Mouse (Mus musculus) limb, embryonic 11.5 days (tissue): ENCODE results near the gene Itpr3. TPM values are rescaled to one million over a fixed set of nuclear protein-coding genes. Genes with fewer than 3 reads are reported as not detected.
A peak's percentile ranks its signal among the peaks of the same experiment; 100 is the strongest.

Experiments
- ATAC-seq: fragments of 200-750 bp; cut with Nextera tagmentation; 2 replicates; pipeline ENCODE4 v1.8.0; 2017; ENCODE audit warnings: low read depth; ENCODE audit not compliant: insufficient number of reproducible peaks, low FRiP score, low TSS enrichment
- DNase-seq: peaks from one replicate; pipeline ENCODE4 v3.0.0-alpha.2; 2015; ENCODE audit warnings: low spot score
- H3K27ac ChIP-seq: fragments of 300-500 bp; sonication (generic); replicated peaks from 2 replicates; pipeline ENCODE4 v1.5.1; 2014; ENCODE audit warnings: low read depth, mild to moderate bottlenecking, low read length
- H3K27me3 ChIP-seq: fragments of 300-500 bp; sonication (generic); 2 replicates; pipeline ENCODE4 v1.6.1; 2014; ENCODE audit warnings: mild to moderate bottlenecking, low read length, mixed read lengths; ENCODE audit not compliant: control insufficient read depth, insufficient read depth
- H3K36me3 ChIP-seq: fragments of 300-500 bp; sonication (generic); 2 replicates; pipeline ENCODE4 v1.6.1; 2014; ENCODE audit warnings: mild to moderate bottlenecking, low read length, moderate library complexity, mixed read lengths; ENCODE audit not compliant: control insufficient read depth, insufficient read depth
- H3K4me1 ChIP-seq: fragments of 300-500 bp; sonication (generic); 2 replicates; pipeline ENCODE4 v1.6.1; 2014; ENCODE audit warnings: low read length, mixed read lengths; ENCODE audit not compliant: control insufficient read depth, insufficient read depth
- H3K4me2 ChIP-seq: fragments of 300-500 bp; sonication (generic); 2 replicates; pipeline ENCODE4 v1.6.1; 2014; ENCODE audit warnings: low read depth, mild to moderate bottlenecking, moderate library complexity; ENCODE audit not compliant: severe bottlenecking
- H3K4me3 ChIP-seq: fragments of 300-500 bp; sonication (generic); 2 replicates; pipeline ENCODE4 v1.5.1; 2014; ENCODE audit warnings: low read depth, low read length
- H3K9ac ChIP-seq: fragments of 300-500 bp; sonication (generic); 2 replicates; pipeline ENCODE4 v1.6.1; 2014; ENCODE audit warnings: mild to moderate bottlenecking, low read length
- H3K9me3 ChIP-seq: fragments of 300-500 bp; sonication (generic); 2 replicates; pipeline ENCODE4 v1.6.1; 2016; ENCODE audit warnings: low read length; ENCODE audit not compliant: control insufficient read depth
- WGBS: fragments of 180-500 bp; shearing (Covaris S2); extraction: QIAGEN DNeasy Blood & Tissue Kit; methylation state at CpG from one replicate; pipeline ENCODE4 v1.1.7; 2014; 5-methylcytosine and 5-hydroxymethylcytosine counted together
- polyA plus RNA-seq: library from polyadenylated mRNA; unstranded; fragments of >200 nt; fragmentation: Nextera tagmentation; extraction: Ambion mirVana; gene quantifications from 2 replicates; pipeline ENCODE4 v1.2.1, GENCODE M21; 2014

Itpr3 gene
- polyA plus RNA-seq, 1 experiment from 2014 or later, result 3.0 TPM

GRCm38 (mm10) chr17:27070913-27071312 is 13.8 kb downstream of the Itpr3 start:
- 90% methylated on average over 7 of the region's 7 CpGs for WGBS
- Histone ChIP-seq H3K27me3 (no peaks in the 10 kb centered on the region), H3K4me3 (no peak overlapping the region), H3K36me3 (no peaks in the 10 kb centered on the region), H3K9me3 (no peaks in the 10 kb centered on the region), H3K4me2 (no peak overlapping the region), H3K9ac (no peak overlapping the region), H3K4me1 (no peaks in the 10 kb centered on the region), H3K27ac (no peak overlapping the region)
- ATAC-seq (no peak), DNase-seq (no peak)

DNA sequence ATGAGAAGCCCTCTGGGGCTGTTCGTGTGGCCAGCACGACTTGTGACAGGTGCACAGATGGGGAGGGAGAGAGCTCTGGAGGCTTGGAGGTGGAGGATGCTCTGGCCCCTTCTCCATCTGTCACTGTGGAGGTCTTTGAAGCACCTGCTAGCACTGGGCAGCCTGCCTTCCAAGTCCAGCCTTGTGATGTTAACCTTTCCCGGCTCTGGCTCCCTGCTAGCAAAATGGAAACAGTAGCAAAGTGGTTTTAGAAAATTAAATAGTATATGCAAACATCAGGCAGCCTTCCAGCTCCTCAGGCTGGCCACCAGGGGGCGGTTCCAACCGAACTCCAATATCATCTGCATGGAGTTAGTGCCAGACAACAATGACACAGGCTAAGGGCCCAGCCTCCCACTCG is 14.5 kb downstream of the Itpr3 start:
- no peak overlapping the region for H3K27ac ChIP-seq
- H3K4me3 ChIP-seq, result no peak overlapping the region
- H3K27me3 ChIP-seq, result no peaks in the 10 kb centered on the region
- no peaks in the 10 kb centered on the region for H3K36me3 ChIP-seq
- 50% methylated on average over 6 of the region's 6 CpGs for WGBS
- no peaks in the 10 kb centered on the region for H3K9me3 ChIP-seq
- H3K9ac ChIP-seq, result no peak overlapping the region
- no peak overlapping the region for H3K4me2 ChIP-seq
- DNase-seq (peak; percentile 67), ATAC-seq (no peak)
- H3K4me1 ChIP-seq, result no peaks in the 10 kb centered on the region

DNA sequence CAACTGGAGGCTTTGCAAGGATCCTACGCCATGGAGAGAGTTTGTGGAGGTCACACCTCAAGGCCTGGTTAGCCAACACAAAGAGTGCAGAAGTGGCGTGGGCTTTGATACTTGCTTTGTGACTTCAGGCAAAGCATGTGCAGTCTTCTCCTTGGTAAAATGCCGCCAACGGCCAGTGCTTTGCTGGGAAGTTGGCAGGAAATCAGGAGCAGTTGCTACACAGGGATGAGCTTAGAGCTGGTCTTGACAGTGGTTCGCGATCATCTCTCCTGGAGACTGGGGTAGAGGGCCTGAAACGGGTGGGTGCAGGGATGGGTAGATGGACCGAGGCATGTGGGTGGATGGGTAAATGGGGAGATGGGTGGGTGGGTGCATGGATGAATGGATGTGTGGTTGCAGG is 15.3 kb downstream of the Itpr3 start:
- no peaks in the 10 kb centered on the region for H3K4me1 ChIP-seq
- 94% methylated on average over 8 of the region's 8 CpGs for WGBS
- no peak for ATAC-seq
- no peaks in the 10 kb centered on the region for H3K36me3 ChIP-seq
- DNase-seq, result no peak
- H3K9ac ChIP-seq, result no peak overlapping the region
- no peak overlapping the region for H3K4me3 ChIP-seq
- H3K9me3 ChIP-seq, result no peaks in the 10 kb centered on the region
- H3K27ac ChIP-seq, result no peak overlapping the region
- no peak overlapping the region for H3K4me2 ChIP-seq
- H3K27me3 ChIP-seq, result no peaks in the 10 kb centered on the region

GRCm38 (mm10) chr17:27073126-27073525 is 16.0 kb downstream of the Itpr3 start:
- no peaks in the 10 kb centered on the region for H3K27me3 ChIP-seq
- no peak for ATAC-seq
- WGBS, result 84% methylated on average over 5 of the region's 5 CpGs
- no peaks in the 10 kb centered on the region for H3K9me3 ChIP-seq
- H3K4me3 ChIP-seq, result no peak overlapping the region
- H3K27ac ChIP-seq, result no peak overlapping the region
- H3K36me3 ChIP-seq, result no peaks in the 10 kb centered on the region
- no peak overlapping the region for H3K4me2 ChIP-seq
- no peak overlapping the region for H3K9ac ChIP-seq
- no peak for DNase-seq
- no peaks in the 10 kb centered on the region for H3K4me1 ChIP-seq

- no peaks in the 10 kb centered on the region for H3K9me3 ChIP-seq
- no peak overlapping the region for H3K4me3 ChIP-seq
- no peak overlapping the region for H3K9ac ChIP-seq
- H3K4me1 ChIP-seq, result no peaks in the 10 kb centered on the region
- H3K27me3 ChIP-seq, result no peaks in the 10 kb centered on the region
- no peaks in the 10 kb centered on the region for H3K36me3 ChIP-seq
- no peak overlapping the region for H3K4me2 ChIP-seq
- WGBS, result 75% methylated on average over 9 of the region's 9 CpGs
- DNase-seq (no peak), ATAC-seq (no peak)
- H3K27ac ChIP-seq, result no peak overlapping the region
Measured at GRCm38 (mm10) chr17:27073778-27074177, 16.7 kb downstream of the Itpr3 start.

DNA sequence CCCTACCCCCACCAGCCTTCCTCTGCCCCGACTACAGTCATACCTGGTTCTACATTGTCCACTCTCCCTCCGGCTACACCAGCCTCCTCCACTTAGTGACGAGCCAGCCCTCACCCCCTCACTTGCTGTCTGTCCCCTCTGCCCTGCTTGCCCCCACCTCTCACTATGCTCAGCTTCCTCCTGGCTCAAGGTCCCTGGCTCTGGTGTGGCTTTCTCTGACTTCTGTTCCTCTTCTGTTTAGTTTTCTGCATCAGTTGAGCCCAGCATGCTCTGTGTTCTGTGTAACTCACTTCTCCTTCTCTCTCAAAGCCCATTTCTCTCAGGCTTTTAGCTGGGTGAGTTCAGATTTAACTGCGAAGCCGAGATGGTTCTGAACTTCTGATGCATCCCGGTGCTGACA is 17.1 kb downstream of the Itpr3 start:
- Histone ChIP-seq H3K27me3 (no peaks in the 10 kb centered on the region), H3K27ac (no peak overlapping the region), H3K4me1 (no peaks in the 10 kb centered on the region), H3K9ac (no peak overlapping the region), H3K9me3 (no peaks in the 10 kb centered on the region), H3K4me3 (no peak overlapping the region), H3K4me2 (no peak overlapping the region), H3K36me3 (no peaks in the 10 kb centered on the region)
- WGBS, result 81% methylated on average over 6 of the region's 6 CpGs
- ATAC-seq, result no peak
- DNase-seq, result no peak

- H3K9me3 ChIP-seq, result no peaks in the 10 kb centered on the region
- ATAC-seq (no peak), DNase-seq (no peak)
- H3K4me3 ChIP-seq, result no peak overlapping the region
- H3K9ac ChIP-seq, result no peak overlapping the region
- no peaks in the 10 kb centered on the region for H3K36me3 ChIP-seq
- H3K4me1 ChIP-seq, result no peaks in the 10 kb centered on the region
- H3K4me2 ChIP-seq, result no peak overlapping the region
- 77% methylated on average over 17 of the region's 17 CpGs for WGBS
- H3K27me3 ChIP-seq, result no peaks in the 10 kb centered on the region
- H3K27ac ChIP-seq, result no peak overlapping the region
Measured at GRCm38 (mm10) chr17:27074849-27075745, 18.0 kb downstream of the Itpr3 start.

- 95% methylated on average over 7 of the region's 7 CpGs for WGBS
- no peak for ATAC-seq
Measured at GRCm38 (mm10) chr17:27077133-27077532, 20.0 kb downstream of the Itpr3 start.

GRCm38 (mm10) chr17:27077920-27078319 is 20.8 kb downstream of the Itpr3 start:
- DNase-seq (no peak), ATAC-seq (no peak)
- Histone ChIP-seq H3K9ac (no peak overlapping the region), H3K9me3 (no peaks in the 10 kb centered on the region), H3K4me3 (no peak overlapping the region), H3K4me2 (no peak overlapping the region), H3K36me3 (no peaks in the 10 kb centered on the region), H3K27me3 (no peaks in the 10 kb centered on the region), H3K27ac (no peak overlapping the region), H3K4me1 (no peaks in the 10 kb centered on the region)
- 87% methylated on average over 6 of the region's 6 CpGs for WGBS

More at GRCm38 (mm10) chr17:27077133-27077532, 20.0 kb downstream of the Itpr3 start:
- no peaks in the 10 kb centered on the region for H3K27me3 ChIP-seq
- no peaks in the 10 kb centered on the region for H3K4me1 ChIP-seq
- no peaks in the 10 kb centered on the region for H3K36me3 ChIP-seq
- no peak overlapping the region for H3K27ac ChIP-seq
- DNase-seq, result no peak
- no peaks in the 10 kb centered on the region for H3K9me3 ChIP-seq
- H3K9ac ChIP-seq, result no peak overlapping the region
- no peak overlapping the region for H3K4me2 ChIP-seq
- no peak overlapping the region for H3K4me3 ChIP-seq
